Mouse (Mus musculus): ENCODE measurements around the gene Anapc15.

Gene Anapc15

GRCm38 (mm10) chr7:101847934-101848333, 15.6 kb upstream of the Anapc15 start:
- no peak for DNase-seq (ENCODE audit: low read depth, low spot score)

- DNase-seq (ENCODE audit: low read depth, low spot score): no peak
Measured at GRCm38 (mm10) chr7:101851689-101852088, 11.8 kb upstream of the Anapc15 start.

- DNase-seq (ENCODE audit: low read depth, low spot score): no peak
Measured at GRCm38 (mm10) chr7:101852846-101853245, 10.7 kb upstream of the Anapc15 start.

- no peak for DNase-seq (ENCODE audit: low read depth, low spot score)
Measured at GRCm38 (mm10) chr7:101853816-101854215, 9.7 kb upstream of the Anapc15 start.

GRCm38 (mm10) chr7:101857094-101857493, 6.4 kb upstream of the Anapc15 start, which contains the start of gene Folr2:
Gene Folr2 (minus strand): TSS chr7:101857194.
- no peak for DNase-seq (ENCODE audit: low read depth, low spot score)

- DNase-seq (ENCODE audit: low read depth, low spot score): no peak
Measured at GRCm38 (mm10) chr7:101858362-101858761, 5.2 kb upstream of the Anapc15 start.

- DNase-seq (ENCODE audit: low read depth, low spot score): no peak
Measured at GRCm38 (mm10) chr7:101860978-101861377, 2.5 kb upstream of the Anapc15 start.

GRCm38 (mm10) chr7:101862291-101862690, 1.2 kb upstream of the Anapc15 start:
- DNase-seq (ENCODE audit: low read depth, low spot score): no peak

- DNase-seq (ENCODE audit: low read depth, low spot score): no peak
Measured at GRCm38 (mm10) chr7:101866491-101867265, 3.2 kb downstream of the Anapc15 start.

- DNase-seq (ENCODE audit: low read depth, low spot score): no peak
Measured at GRCm38 (mm10) chr7:101867482-101867881, 4.0 kb downstream of the Anapc15 start.

GRCm38 (mm10) chr7:101868241-101869162, 5.0 kb downstream of the Anapc15 start:
- no peak for DNase-seq (ENCODE audit: low read depth, low spot score)

GRCm38 (mm10) chr7:101869163-101869500, 5.6 kb downstream of the Anapc15 start:
- no peak for DNase-seq (ENCODE audit: low read depth, low spot score)

- DNase-seq (ENCODE audit: low read depth, low spot score): no peak
Measured at GRCm38 (mm10) chr7:101870629-101871028, 7.1 kb downstream of the Anapc15 start, which contains the start of gene Folr1. Gene Folr1 (minus strand): TSS chr7:101870788.

GRCm38 (mm10) chr7:101871296-101871695, 7.8 kb downstream of the Anapc15 start:
- no peak for DNase-seq (ENCODE audit: low read depth, low spot score)

- DNase-seq (ENCODE audit: low read depth, low spot score): no peak
Measured at GRCm38 (mm10) chr7:101875978-101876377, 12.5 kb downstream of the Anapc15 start.

- no peak for DNase-seq (ENCODE audit: low read depth, low spot score)
Measured at GRCm38 (mm10) chr7:101880855-101881254, 17.3 kb downstream of the Anapc15 start.

GRCm38 (mm10) chr7:101882413-101883154, 19.1 kb downstream of the Anapc15 start:
- no peak for DNase-seq (ENCODE audit: low read depth, low spot score)

- no peak for DNase-seq (ENCODE audit: low read depth, low spot score)
Measured at GRCm38 (mm10) chr7:101884160-101884559, 20.6 kb downstream of the Anapc15 start.

- no peak for DNase-seq (ENCODE audit: low read depth, low spot score)
Measured at GRCm38 (mm10) chr7:101886274-101886673, 22.8 kb downstream of the Anapc15 start.

- no peak for DNase-seq (ENCODE audit: low read depth, low spot score)
Measured at GRCm38 (mm10) chr7:101888460-101888859, 24.9 kb downstream of the Anapc15 start.

- DNase-seq (ENCODE audit: low read depth, low spot score): no peak
Measured at GRCm38 (mm10) chr7:101895695-101896094, 32.2 kb downstream of the Anapc15 start.

Measured in telencephalon, adult 2 months (tissue).